Mouse (Mus musculus) CH12.LX (cell line): ENCODE measurements at regions not wholly inside any gene's neighbourhood (a gene's known extent, or its start where the extent isn't known, plus 50 kb on each side); places are given as distances from the start of the nearest gene placed in this dataset.
"Not testable (repeated sequence)": the region's sequence is repeated elsewhere in the genome, so short reads cannot be mapped to it uniquely, and the experiment has no call there.

Source experiments
- DNase-seq: peaks from one replicate; pipeline ENCODE4 v3.0.0-alpha.2; 2013; ENCODE audit errors: extremely low read depth
- H3K27ac ChIP-seq: 2 replicates; pipeline ENCODE4 v1.5.1; 2012; ENCODE audit warnings: low read depth, mild to moderate bottlenecking, control low read depth, moderate library complexity; ENCODE audit not compliant: insufficient read depth
- H3K27me3 ChIP-seq: replicated peaks from 2 replicates; pipeline ENCODE3; 2012; ENCODE audit warnings: inconsistent platforms
- H3K36me3 ChIP-seq, 2 experiments: replicated peaks in 1 of 2; 2 replicates each; pipeline versions ENCODE3 to v1.6.1; 2012; ENCODE audit warnings: inconsistent platforms in 1 of 2, low read length in 1 of 2, mild to moderate bottlenecking in 1 of 2, mixed read lengths in 1 of 2, moderate library complexity in 1 of 2; ENCODE audit not compliant: control insufficient read depth in 1 of 2, insufficient read depth in 1 of 2
- H3K4me1 ChIP-seq, 2 experiments: 2 replicates each; pipeline ENCODE4 v1.6.1; 2012; ENCODE audit warnings: inconsistent platforms in 1 of 2, moderate library complexity in 1 of 2; ENCODE audit not compliant: insufficient read depth in 2 of 2, control insufficient read depth in 1 of 2
- H3K4me2 ChIP-seq: 2 replicates; pipeline ENCODE4 v1.6.1; 2012; ENCODE audit warnings: low read depth, mild to moderate bottlenecking, control low read depth; ENCODE audit not compliant: poor library complexity, insufficient read depth, severe bottlenecking
- H3K4me3 ChIP-seq, 3 experiments: fragments of 150-350 bp in 1 of 3; sonication (generic) in 1 of 3; replicated peaks in 1 of 3; 2 replicates each; pipeline versions ENCODE3 to v1.5.1; 2011 to 2012; ENCODE audit warnings: low read depth in 2 of 3, low read length in 2 of 3, mild to moderate bottlenecking in 2 of 3, moderate library complexity in 2 of 3, control low read depth in 1 of 3, improper control_type of control experiment in 1 of 3, inconsistent platforms in 1 of 3, mixed read lengths in 1 of 3; ENCODE audit not compliant: poor library complexity in 1 of 3
- H3K79me2 ChIP-seq: replicated peaks from 2 replicates; pipeline ENCODE4 v1.6.1; 2012; ENCODE audit warnings: mild to moderate bottlenecking, moderate library complexity; ENCODE audit not compliant: control insufficient read depth, poor library complexity, insufficient read depth, severe bottlenecking; ENCODE audit errors: extremely low read depth
- H3K9ac ChIP-seq: 2 replicates; pipeline ENCODE4 v1.6.1; 2012; ENCODE audit warnings: low read depth, mild to moderate bottlenecking, control low read depth, moderate library complexity; ENCODE audit not compliant: insufficient read depth
- H3K9me3 ChIP-seq: replicated peaks from 2 replicates; pipeline ENCODE3; 2012; ENCODE audit warnings: low read length, inconsistent platforms, mixed read lengths
- BHLHE40 ChIP-seq: IDR thresholded peaks from 2 replicates; pipeline ENCODE4 v1.6.1; 2011; ENCODE audit warnings: mild to moderate bottlenecking, low read depth, low read length, improper control_type of control experiment
- CHD2 ChIP-seq: IDR thresholded peaks from 2 replicates; pipeline ENCODE4 v1.6.1; 2011; ENCODE audit warnings: low read length, improper control_type of control experiment
- CTCF ChIP-seq, 2 experiments: IDR thresholded peaks in 1 of 2; conservative IDR thresholded peaks in 1 of 2; 2 replicates each; pipeline ENCODE4 v1.5.1; 2011 to 2012; ENCODE audit warnings: low read depth in 2 of 2, low read length in 2 of 2, improper control_type of control experiment in 1 of 2, inconsistent platforms in 1 of 2, mild to moderate bottlenecking in 1 of 2, moderate library complexity in 1 of 2
- ELF1 ChIP-seq: IDR thresholded peaks from 2 replicates; pipeline ENCODE4 v1.6.1; 2014; ENCODE audit warnings: low read depth, mild to moderate bottlenecking, inconsistent platforms, low read length, improper control_type of control experiment
- EP300 ChIP-seq: IDR thresholded peaks from 2 replicates; pipeline ENCODE4 v1.6.1; 2011; ENCODE audit warnings: low read length, improper control_type of control experiment
- ETS1 ChIP-seq: conservative IDR thresholded peaks from 2 replicates; pipeline ENCODE4 v1.6.1; 2012; ENCODE audit warnings: low read depth, mild to moderate bottlenecking, inconsistent platforms, low read length, improper control_type of control experiment, moderate library complexity
- HCFC1 ChIP-seq: IDR thresholded peaks from 2 replicates; pipeline ENCODE4 v1.6.1; 2012; ENCODE audit warnings: low read depth, mild to moderate bottlenecking, inconsistent platforms, low read length, improper control_type of control experiment
- IRF4 ChIP-seq: IDR thresholded peaks from 2 replicates; pipeline ENCODE4 v1.6.1; 2014; ENCODE audit warnings: low read depth, mild to moderate bottlenecking, inconsistent platforms, low read length, improper control_type of control experiment
- JUN ChIP-seq: IDR thresholded peaks from 2 replicates; pipeline ENCODE4 v1.6.1; 2011; ENCODE audit warnings: low read depth, mild to moderate bottlenecking, low read length, improper control_type of control experiment, moderate library complexity; ENCODE audit not compliant: insufficient read depth
- JUND ChIP-seq: conservative IDR thresholded peaks from 2 replicates; pipeline ENCODE4 v1.6.1; 2011; ENCODE audit warnings: low read depth, low read length, improper control_type of control experiment
- MAFK ChIP-seq: IDR thresholded peaks from 2 replicates; pipeline ENCODE4 v1.6.1; 2011; ENCODE audit warnings: low read length, improper control_type of control experiment; ENCODE audit not compliant: insufficient replicate concordance
- MEF2A ChIP-seq: IDR thresholded peaks from 2 replicates; pipeline ENCODE4 v1.6.1; 2014; ENCODE audit warnings: low read depth, mild to moderate bottlenecking, inconsistent platforms, low read length, improper control_type of control experiment, borderline replicate concordance
- MYC ChIP-seq: IDR thresholded peaks from 2 replicates; pipeline ENCODE4 v1.6.1; 2011; ENCODE audit warnings: low read depth, mild to moderate bottlenecking, improper control_type of control experiment, low read length
- NRF1 ChIP-seq: IDR thresholded peaks from 2 replicates; pipeline ENCODE4 v1.6.1; 2014; ENCODE audit warnings: low read depth, mild to moderate bottlenecking, inconsistent platforms, low read length, improper control_type of control experiment, moderate library complexity
- PAX5 ChIP-seq: IDR thresholded peaks from 2 replicates; pipeline ENCODE4 v1.6.1; 2012; ENCODE audit warnings: low read length, inconsistent platforms, mixed read lengths
- RAD21 ChIP-seq: IDR thresholded peaks from 2 replicates; pipeline ENCODE4 v1.6.1; 2011; ENCODE audit warnings: low read depth, mild to moderate bottlenecking, low read length, improper control_type of control experiment, moderate library complexity
- RCOR1 ChIP-seq: conservative IDR thresholded peaks from 2 replicates; pipeline ENCODE4 v1.6.1; 2012; ENCODE audit warnings: low read depth, mild to moderate bottlenecking, inconsistent platforms, low read length, improper control_type of control experiment
- SIN3A ChIP-seq: IDR thresholded peaks from 2 replicates; pipeline ENCODE4 v1.6.1; 2012; ENCODE audit warnings: low read length, improper control_type of control experiment, inconsistent platforms
- TCF12 ChIP-seq: IDR thresholded peaks from 2 replicates; pipeline ENCODE4 v1.6.1; 2014; ENCODE audit warnings: low read depth, mild to moderate bottlenecking, inconsistent platforms, low read length, improper control_type of control experiment
- UBTF ChIP-seq: IDR thresholded peaks from 2 replicates; pipeline ENCODE4 v1.6.1; 2012; ENCODE audit warnings: low read depth, mild to moderate bottlenecking, inconsistent platforms, low read length, improper control_type of control experiment, moderate library complexity
- ZKSCAN1 ChIP-seq: IDR thresholded peaks from 2 replicates; pipeline ENCODE4 v1.6.1; 2012; ENCODE audit warnings: low read depth, inconsistent platforms, low read length, improper control_type of control experiment, borderline replicate concordance
- ZNF384 ChIP-seq: IDR thresholded peaks from 2 replicates; pipeline ENCODE4 v1.6.1; 2012; ENCODE audit warnings: low read depth, low read length, improper control_type of control experiment, inconsistent platforms
- dilution Hi-C: fragments of 300-500 bp; cut with MboI; formaldehyde crosslinking; loops from 2 replicates; pipeline ENCODE4 v1.14.3; 2020; ENCODE audit warnings: low sequenced_read_pairs; ENCODE audit not compliant: extremely low pct_unique_long_range_greater_than_20kb, extremely low pct_ligation_motif_present
- in situ Hi-C: fragments of 300-500 bp; cut with MboI; formaldehyde crosslinking; loops from 3 replicates; pipeline ENCODE4 v1.14.3; 2019; ENCODE audit warnings: low sequenced_read_pairs, low pct_ligation_motif_present, low pct_unique_long_range_greater_than_20kb, mixed read lengths

- H3K9ac ChIP-seq, dilution Hi-C loops, in situ Hi-C loops, H3K36me3 ChIP-seq, H3K79me2 ChIP-seq, H3K9me3 ChIP-seq, H3K27me3 ChIP-seq: not testable (repeated sequence)
- peak overlapping the region; percentile 86 for H3K4me2 ChIP-seq
- peak; percentile 86 for DNase-seq
- H3K27ac ChIP-seq = peak overlapping the region; percentile 21; the same call in 1 of the 2 replicates
- peak overlapping the region in 1 of 3 experiments; percentile 15 for H3K4me3 ChIP-seq
- TF ChIP-seq CHD2 (0 out of 2 replicates have a peak, but pooled peaks have one; percentile 14), IRF4 (peak; percentile 82), ZNF384 (peak; percentile 81), BHLHE40 (peak; percentile 54; the same call in 1 of the 2 replicates), MEF2A (peak; percentile 73; the same call in 1 of the 2 replicates), TCF12 (peak; percentile 67; the same call in 1 of the 2 replicates), ELF1 (peak; percentile 67), JUND (0 out of 2 replicates have a peak, but pooled peaks have one; percentile 41), MAFK (0 out of 2 replicates have a peak, but pooled peaks have one; percentile 27), EP300 (peak; percentile 86), ETS1 (peak; percentile 60; the same call in 1 of the 2 replicates)
- H3K4me1 ChIP-seq = peaks cover 4 to 25% of the 10 kb centered on the region in 2 experiments; a peak in 3 of 4 replicates
Measured at GRCm38 (mm10) chr10:19291039-19291438, 65.3 kb upstream of the Olig3 start.

DNA sequence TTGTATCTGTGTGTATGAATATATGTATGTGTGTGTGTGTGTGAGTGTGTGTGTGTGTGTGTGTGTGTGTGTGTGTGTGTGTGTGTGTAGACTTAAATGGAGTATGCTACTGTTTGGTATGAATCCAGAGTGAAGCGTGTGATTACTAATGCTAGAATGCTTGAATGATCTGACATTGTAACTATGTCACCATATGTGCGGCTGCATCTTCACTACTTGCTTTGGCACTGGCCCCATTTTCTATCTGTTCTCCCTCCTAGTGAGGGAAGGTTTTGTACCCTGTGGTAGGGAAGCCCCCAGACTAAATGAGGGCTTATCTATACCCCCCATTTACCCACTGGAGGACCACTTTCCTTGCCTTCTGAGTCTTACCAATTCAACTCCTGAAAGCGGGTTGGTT, 74.2 kb upstream of the Olig3 start:
- H3K79me2 ChIP-seq = no peaks in the 10 kb centered on the region
- dilution Hi-C loops (no loop called here), in situ Hi-C loops (no loop called here)
- H3K9ac ChIP-seq = no peak overlapping the region
- H3K27me3 ChIP-seq = no peaks in the 10 kb centered on the region
- no peak overlapping the region for H3K4me2 ChIP-seq
- H3K36me3 ChIP-seq = no peaks in the 10 kb centered on the region
- no peak for TF ChIP-seq EP300
- no peak for TF ChIP-seq NRF1
- no peak for TF ChIP-seq RCOR1
- TF ChIP-seq SIN3A = no peak
- TF ChIP-seq JUN = no peak
- TF ChIP-seq MAFK = no peak
- no peak for TF ChIP-seq UBTF
- TF ChIP-seq MYC = no peak
- TF ChIP-seq RAD21 = no peak
- TF ChIP-seq ZKSCAN1 = no peak
- no peak for TF ChIP-seq CTCF (conservative IDR thresholded peaks at IDR 0.05 in 1 of 2, IDR thresholded peaks at IDR 0.05 in 1 of 2; ENCODE audit: low read depth in 2 of 2, low read length in 2 of 2)
- no peak for TF ChIP-seq ELF1
- TF ChIP-seq CHD2 = no peak
- no peak for TF ChIP-seq PAX5
- TF ChIP-seq HCFC1 = no peak
- no peak overlapping the region for H3K4me3 ChIP-seq
- no peak overlapping the region for H3K27ac ChIP-seq
- no peak for DNase-seq
- H3K4me1 ChIP-seq = peaks cover 0 to 4% of the 10 kb centered on the region in 2 experiments; a peak in 1 of 4 replicates
- H3K9me3 ChIP-seq = no peaks in the 10 kb centered on the region
